Mouse (Mus musculus) C2C12 (cell line): ENCODE results near the gene Skap1.

Source experiments
- CEBPB ChIP-seq: IDR thresholded peaks from one replicate; pipeline ENCODE4 v1.6.1; 2011; ENCODE audit warnings: low read depth, mild to moderate bottlenecking, control low read depth, moderate library complexity
- CTCF ChIP-seq: IDR thresholded peaks from one replicate; pipeline ENCODE4 v1.5.1; 2011; ENCODE audit not compliant: control insufficient read depth, insufficient read depth, insufficient read length
- MAX ChIP-seq: IDR thresholded peaks from one replicate; pipeline ENCODE4 v1.6.1; 2011; ENCODE audit warnings: mild to moderate bottlenecking, control low read depth
- MYOD1 ChIP-seq: IDR thresholded peaks from one replicate; pipeline ENCODE4 v1.6.1; 2011; ENCODE audit warnings: low read depth; ENCODE audit not compliant: control insufficient read depth, insufficient read length
- MYOG ChIP-seq: IDR thresholded peaks from one replicate; pipeline ENCODE4 v1.6.1; 2011; ENCODE audit not compliant: control insufficient read depth, insufficient read length; ENCODE audit errors: extremely low read depth
- USF1 ChIP-seq: IDR thresholded peaks from one replicate; pipeline ENCODE4 v1.6.1; 2011; ENCODE audit warnings: low read depth, mild to moderate bottlenecking, control low read depth, moderate library complexity

DNA sequence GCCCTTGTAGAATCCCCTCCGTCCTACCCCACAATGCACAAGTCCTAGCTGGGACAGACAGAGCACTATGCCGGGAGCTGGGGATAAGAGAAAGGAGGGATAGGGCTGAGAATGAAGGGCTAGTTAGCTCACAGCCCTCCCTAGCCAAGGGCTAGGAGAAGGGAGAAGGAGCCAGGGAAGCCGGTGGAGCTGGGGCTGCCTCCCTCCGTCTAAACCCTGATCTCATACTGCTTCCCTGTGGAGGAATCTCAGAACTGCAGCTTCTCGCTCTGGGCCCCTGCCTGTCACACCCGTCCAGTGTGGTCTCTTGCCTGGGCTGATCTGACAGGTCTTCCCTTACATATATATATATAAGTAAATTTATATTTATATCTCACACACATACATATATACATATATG lies 209.4 kb downstream of the Skap1 start:
- TF ChIP-seq CTCF, result no peak
- no peak for TF ChIP-seq MAX
- TF ChIP-seq MYOG, result no peak
- no peak for TF ChIP-seq USF1
- no peak for TF ChIP-seq MYOD1
- no peak for TF ChIP-seq CEBPB
